Mouse (Mus musculus): ENCODE data around the gene Nedd4. TPM values are rescaled to one million over a fixed set of nuclear protein-coding genes. Genes with fewer than 3 reads are reported as not detected.

The Nedd4 gene
- total RNA-seq, 2 experiments from 2014 or later, result 266 to 284 TPM

- DNase-seq (ENCODE audit: low spot score), result no peak
Observed at GRCm38 (mm10) chr9:72790530-72791212, 128.5 kb downstream of the Nedd4 start.

DNA sequence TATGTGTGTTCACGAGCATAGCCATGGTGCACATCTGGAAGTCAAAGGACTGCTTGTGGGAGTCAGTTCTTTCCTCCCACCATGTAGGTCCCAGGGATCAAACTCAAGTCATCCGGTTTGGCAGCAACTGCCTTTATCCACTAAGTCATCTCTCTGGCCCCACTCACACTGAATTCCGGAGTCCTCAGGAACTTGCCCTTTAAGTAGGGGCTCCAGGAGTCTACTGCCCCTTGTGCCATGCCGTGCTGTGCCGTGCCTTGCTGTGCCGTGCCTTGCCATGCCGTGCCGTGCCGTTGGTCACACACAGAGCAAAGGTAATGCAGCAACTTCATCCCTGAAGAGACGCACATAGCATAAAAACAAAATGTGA, 129.1 kb downstream of the Nedd4 start:
- no peak for DNase-seq (ENCODE audit: low spot score)

- peak; percentile 41 for DNase-seq (ENCODE audit: low spot score)
Observed at GRCm38 (mm10) chr9:72791681-72792080, 129.5 kb downstream of the Nedd4 start.

GRCm38 (mm10) chr9:72795243-72795642, 133.1 kb downstream of the Nedd4 start:
- no peak for DNase-seq (ENCODE audit: low spot score)

DNA sequence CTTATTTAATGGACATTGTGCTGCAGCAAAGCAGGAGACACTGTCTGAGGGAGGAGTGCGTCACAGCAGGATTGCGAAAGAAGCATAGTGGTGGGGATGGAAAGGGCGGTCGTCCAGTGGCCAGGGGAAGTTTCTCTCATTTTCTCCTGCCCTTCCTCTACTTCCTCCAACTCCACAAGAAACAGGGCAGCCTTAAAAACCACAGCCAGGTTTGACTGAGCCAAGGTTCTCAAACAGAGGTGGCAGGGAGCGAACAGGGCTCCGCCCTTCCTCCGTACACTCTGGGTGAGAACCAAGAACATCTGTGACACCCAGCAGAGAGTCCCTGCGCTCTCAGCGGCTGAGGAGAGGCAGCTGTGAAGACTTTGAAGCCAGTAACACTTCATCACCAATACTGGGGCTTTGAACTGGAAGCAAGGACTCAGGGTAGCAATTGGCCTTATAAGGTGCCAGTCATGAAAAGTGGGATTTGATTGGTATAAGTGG, 135.0 kb downstream of the Nedd4 start:
- DNase-seq (ENCODE audit: low spot score), result peak; percentile 70

Other genes starting within 250 kb of the Nedd4 start
- under 1 TPM; 0.09 to 0.16 TPM for gene Mns1, start 224.3 kb upstream of the Nedd4 start, total RNA-seq (2021)
- gene Tex9, start 170.1 kb upstream of the Nedd4 start, total RNA-seq (2021), result 1 to 10 TPM; 1.2 to 1.5 TPM
- 10 to 100 TPM; 17.8 to 20.8 TPM for gene Rfx7, start 130.1 kb upstream of the Nedd4 start, total RNA-seq (2021)
- under 1 TPM; 0.02 to 0.07 TPM for gene Prtg, start 144.5 kb downstream of the Nedd4 start, total RNA-seq (2021)